Mouse (Mus musculus): ENCODE data around the gene Baz1a. TPM values are rescaled to one million over a fixed set of nuclear protein-coding genes. Genes with fewer than 3 reads are reported as not detected.

Gene Baz1a
- polyA plus RNA-seq (2012; rRNA removed; ENCODE audit: low replicate concordance): 0.55 and 0.64 TPM in 2 replicates

DNA sequence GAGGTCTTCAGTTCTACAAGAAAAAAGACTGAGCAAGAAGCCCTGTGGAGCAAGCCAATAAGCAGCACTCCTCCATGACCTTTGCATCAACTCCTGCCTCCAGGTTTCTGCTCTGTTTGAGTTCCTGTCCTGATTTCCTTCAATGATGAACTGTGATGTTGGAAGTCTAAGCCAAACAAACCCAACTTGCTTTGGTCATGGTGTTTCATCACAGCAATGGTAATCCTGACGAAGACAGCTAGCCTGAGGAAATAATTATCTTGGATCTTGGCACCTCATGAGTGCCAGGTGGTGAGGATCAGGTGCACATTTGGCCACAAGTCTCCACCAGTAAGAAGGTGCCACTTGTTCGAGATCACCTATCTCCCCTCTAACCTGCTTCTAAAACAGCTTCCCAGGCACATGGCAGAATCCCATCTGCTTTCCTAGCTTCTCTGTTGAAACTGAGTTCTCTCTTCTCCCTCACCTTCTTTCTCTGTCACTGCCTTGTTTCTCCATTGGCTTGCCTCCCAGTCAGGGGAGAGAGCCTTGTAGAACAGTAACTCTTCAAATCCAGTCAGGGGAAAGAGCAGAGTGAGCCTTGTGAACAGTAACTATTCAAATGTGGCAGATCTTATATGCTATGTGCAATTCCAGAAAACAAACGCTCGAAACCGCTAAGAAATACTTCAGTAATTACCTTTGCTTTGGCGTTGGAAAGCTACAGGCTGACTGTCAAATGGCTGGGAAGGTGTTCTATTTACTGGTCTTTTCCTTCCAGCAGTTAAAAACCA is at the start of gene Baz1a:
Gene Baz1a, minus strand, starts transcription at position 723 of the 773 bp plus-strand sequence.

DNA sequence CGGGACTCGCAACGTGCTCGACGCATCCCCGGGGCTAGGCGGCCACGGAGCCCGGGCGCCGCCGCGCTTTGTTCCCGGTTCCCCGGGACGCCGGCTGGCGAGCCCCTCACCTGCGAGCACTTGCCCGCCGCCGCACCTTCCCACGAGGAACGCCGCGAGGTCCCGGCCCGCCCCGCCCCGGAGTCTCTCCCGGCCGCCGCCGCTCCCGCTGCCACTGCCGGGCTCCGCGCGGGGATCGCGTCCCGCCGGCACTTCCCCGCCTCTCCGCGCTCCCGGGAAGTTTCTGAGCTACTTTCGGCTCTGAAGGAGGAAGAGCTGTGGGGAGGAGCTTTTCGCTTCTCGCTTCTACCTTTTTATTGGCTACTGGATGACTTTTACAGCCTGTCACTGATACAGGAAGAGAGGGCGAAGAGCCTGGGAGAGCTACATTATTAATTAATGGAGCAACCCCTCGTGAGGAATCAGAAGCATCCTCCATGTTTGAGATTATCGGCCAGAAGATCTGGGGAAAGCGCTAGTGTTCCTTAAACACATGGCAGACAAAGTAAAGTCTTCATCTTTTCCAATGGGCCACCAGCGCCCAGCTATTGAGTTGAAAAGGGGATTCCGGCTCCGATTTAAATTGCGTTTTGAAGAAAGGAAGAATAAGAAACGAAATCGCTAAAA is 28.0 kb downstream of the Baz1a start, which contains the start of gene Gm20403:
Gene Gm20403, minus strand, starts transcription at position 478 of the 666 bp plus-strand sequence.

DNA sequence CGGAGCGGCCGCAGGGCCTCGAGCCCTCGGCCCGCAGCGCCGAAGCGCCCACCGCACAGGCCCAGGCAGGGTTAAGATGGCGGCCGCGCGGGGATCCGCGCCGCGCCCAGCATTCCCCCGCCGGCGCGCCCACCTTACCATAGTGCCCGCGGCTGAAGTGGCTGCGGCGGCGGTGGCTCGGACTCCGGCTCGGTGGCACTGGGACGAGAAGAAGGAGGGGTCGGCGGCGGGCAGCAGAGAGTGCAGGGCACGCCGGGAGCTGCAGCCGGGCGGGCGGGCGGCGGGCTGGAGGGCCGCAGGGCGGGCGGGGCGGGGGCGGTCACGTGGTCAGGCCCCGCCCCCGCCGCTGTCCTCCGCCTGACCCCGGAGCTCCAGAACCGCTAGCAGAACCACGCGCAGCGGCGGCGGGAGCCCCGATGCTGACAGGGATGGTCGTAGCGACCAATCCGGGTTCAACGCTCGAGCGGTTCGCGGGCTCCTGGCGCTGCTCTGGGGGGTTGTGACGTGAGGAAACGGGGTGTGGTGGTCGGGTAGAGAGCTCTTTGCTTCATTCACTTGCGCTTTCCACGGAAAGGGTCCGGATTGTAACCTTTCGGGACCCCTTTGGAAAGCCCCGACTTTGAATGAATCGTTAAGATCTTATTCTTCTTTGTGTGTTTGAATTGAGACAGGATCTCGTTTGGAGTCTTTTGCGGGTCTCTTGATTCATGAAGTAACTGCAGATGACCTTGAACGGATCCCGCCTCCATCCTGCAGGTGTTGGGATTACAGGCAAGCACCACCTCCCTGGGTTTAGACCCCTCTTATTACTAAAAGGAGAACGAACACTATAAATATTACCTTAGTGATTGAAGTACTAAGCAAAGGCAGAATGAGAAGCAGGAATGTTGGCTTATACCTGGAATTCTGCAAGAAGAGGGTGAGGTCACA is 151.3 kb downstream of the Baz1a start, which contains the start of gene Cfl2:
Gene Cfl2, minus strand, starts transcription at position 272 of the 930 bp plus-strand sequence.

Other genes with a start within 250 kb of the Baz1a start
- gene Snx6, start 218.6 kb downstream of the Baz1a start, polyA plus RNA-seq (2012; rRNA removed; ENCODE audit: low replicate concordance): 11.8 and 12.7 TPM in 2 replicates
- 0.68 and 1.8 TPM in 2 replicates for gene Cfl2, start 151.5 kb downstream of the Baz1a start, polyA plus RNA-seq (2012; rRNA removed; ENCODE audit: low replicate concordance)
- not detected in 2 replicates for gene Gm20403, start 27.8 kb downstream of the Baz1a start, polyA plus RNA-seq (2012; rRNA removed; ENCODE audit: low replicate concordance)
- gene 2700097O09Rik, start 65.8 kb upstream of the Baz1a start, polyA plus RNA-seq (2012; rRNA removed; ENCODE audit: low replicate concordance): 1.1 and 1.2 TPM in 2 replicates
- gene Srp54a, start 65.9 kb upstream of the Baz1a start, polyA plus RNA-seq (2012; rRNA removed; ENCODE audit: low replicate concordance): 7.2 and 12.8 TPM in 2 replicates
- 2.3 and 4.0 TPM in 2 replicates for gene Fam177a, start 110.1 kb upstream of the Baz1a start, polyA plus RNA-seq (2012; rRNA removed; ENCODE audit: low replicate concordance)
- 10.7 and 28.1 TPM in 2 replicates for gene Srp54b, start 140.8 kb upstream of the Baz1a start, polyA plus RNA-seq (2012; rRNA removed; ENCODE audit: low replicate concordance)
- gene 1700047I17Rik2, start 185.2 kb upstream of the Baz1a start, polyA plus RNA-seq (2012; rRNA removed; ENCODE audit: low replicate concordance): not detected in 2 replicates
- gene Srp54c, start 215.8 kb upstream of the Baz1a start, polyA plus RNA-seq (2012; rRNA removed; ENCODE audit: low replicate concordance): 0.79 and 1.9 TPM in 2 replicates